Mouse (Mus musculus) stomach, embryonic 16.5 days (tissue): ENCODE data around the gene Dram1. TPM values are rescaled to one million over a fixed set of nuclear protein-coding genes. Genes with fewer than 3 reads are reported as not detected.

Source experiments
- ATAC-seq: fragments of 200-750 bp; cut with Nextera tagmentation; 2 replicates; pipeline ENCODE4 v1.8.0; 2017; ENCODE audit warnings: moderate number of reproducible peaks, moderate TSS enrichment; ENCODE audit not compliant: insufficient read depth, low FRiP score
- H3K27ac ChIP-seq: fragments of 300-500 bp; sonication (generic); 2 replicates; pipeline ENCODE4 v1.5.1; 2014; ENCODE audit warnings: low read length
- H3K27me3 ChIP-seq: fragments of 300-500 bp; sonication (generic); 2 replicates; pipeline ENCODE4 v1.6.1; 2014; ENCODE audit warnings: low read length, control low read depth, mixed read lengths; ENCODE audit not compliant: control insufficient read depth, insufficient read depth
- H3K36me3 ChIP-seq: fragments of 300-500 bp; sonication (generic); 2 replicates; pipeline ENCODE4 v1.6.1; 2014; ENCODE audit warnings: low read length; ENCODE audit not compliant: control insufficient read depth, insufficient read depth
- H3K4me1 ChIP-seq: fragments of 300-500 bp; sonication (generic); 2 replicates; pipeline ENCODE4 v1.6.1; 2014; ENCODE audit warnings: low read length, control low read depth, mixed read lengths; ENCODE audit not compliant: control insufficient read depth, insufficient read depth
- H3K4me2 ChIP-seq: fragments of 300-500 bp; sonication (generic); 2 replicates; pipeline ENCODE4 v1.6.1; 2014; ENCODE audit warnings: low read depth, low read length, mixed read lengths
- H3K4me3 ChIP-seq: fragments of 300-500 bp; sonication (generic); replicated peaks from 2 replicates; pipeline ENCODE4 v1.5.1; 2014; ENCODE audit warnings: mild to moderate bottlenecking, low read length
- H3K9ac ChIP-seq: fragments of 300-500 bp; sonication (generic); 2 replicates; pipeline ENCODE4 v1.6.1; 2014; ENCODE audit warnings: low read length
- H3K9me3 ChIP-seq: fragments of 300-500 bp; sonication (generic); replicated peaks from 2 replicates; pipeline ENCODE4 v1.6.1; 2016; ENCODE audit warnings: low read length, control low read depth; ENCODE audit not compliant: control insufficient read depth
- WGBS: fragments of 180-500 bp; shearing (Covaris S2); extraction: QIAGEN DNeasy Blood & Tissue Kit; methylation state at CpG from one replicate; pipeline ENCODE4 v1.1.7; 2014; 5-methylcytosine and 5-hydroxymethylcytosine counted together
- polyA plus RNA-seq: library from polyadenylated mRNA; unstranded; fragments of >200 nt; fragmentation: Nextera tagmentation; extraction: Ambion mirVana; gene quantifications from 2 replicates; pipeline ENCODE4 v1.2.1, GENCODE M21; 2015

Gene Dram1
- polyA plus RNA-seq, 1 experiment from 2014 or later, result 6.6 TPM

DNA sequence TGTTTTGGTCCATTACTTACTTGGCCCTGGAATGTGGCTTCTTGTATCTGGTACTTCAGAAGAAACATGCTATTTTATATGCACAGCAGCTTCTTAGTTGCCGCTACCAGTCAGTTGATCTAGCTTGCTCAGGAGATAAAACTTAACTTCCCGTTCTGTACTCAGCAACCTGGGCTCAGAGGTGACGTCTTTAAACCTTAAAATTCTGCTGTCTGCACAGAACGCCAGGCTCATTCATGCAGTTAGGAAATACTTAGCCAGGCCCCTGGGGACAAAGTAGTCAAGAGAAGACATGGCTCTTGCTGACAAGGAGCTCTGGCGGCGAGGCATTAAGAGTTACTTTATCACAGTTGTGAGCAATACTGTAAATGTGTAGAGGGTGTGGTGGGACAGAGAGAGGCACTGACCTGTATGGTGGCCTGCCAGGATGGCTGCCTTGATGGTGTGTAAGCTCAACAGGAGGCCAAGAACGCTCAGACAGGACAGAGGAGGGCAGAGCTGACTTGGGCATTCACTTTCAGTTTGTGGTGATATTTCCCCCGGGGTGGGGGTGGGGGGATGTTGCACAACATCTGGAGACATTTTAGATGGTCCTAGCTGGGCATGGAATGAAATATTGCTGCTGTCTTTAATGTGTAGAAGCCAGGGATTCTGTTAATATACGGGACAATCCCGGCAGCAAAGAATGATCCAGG lies 11.4 kb upstream of the Dram1 start:
- peak; percentile 37; the same call in 1 of the 2 replicates for ATAC-seq
- Histone ChIP-seq H3K4me1 (peaks cover 8% of the 10 kb centered on the region; the same call in 1 of the 2 replicates), H3K27me3 (no peaks in the 10 kb centered on the region), H3K36me3 (no peaks in the 10 kb centered on the region), H3K9me3 (no peaks in the 10 kb centered on the region), H3K9ac (no peak overlapping the region; the same call in 1 of the 2 replicates), H3K4me2 (no peak overlapping the region), H3K27ac (no peak overlapping the region), H3K4me3 (no peak overlapping the region)
- 61% methylated on average over 10 of the region's 10 CpGs for WGBS

DNA sequence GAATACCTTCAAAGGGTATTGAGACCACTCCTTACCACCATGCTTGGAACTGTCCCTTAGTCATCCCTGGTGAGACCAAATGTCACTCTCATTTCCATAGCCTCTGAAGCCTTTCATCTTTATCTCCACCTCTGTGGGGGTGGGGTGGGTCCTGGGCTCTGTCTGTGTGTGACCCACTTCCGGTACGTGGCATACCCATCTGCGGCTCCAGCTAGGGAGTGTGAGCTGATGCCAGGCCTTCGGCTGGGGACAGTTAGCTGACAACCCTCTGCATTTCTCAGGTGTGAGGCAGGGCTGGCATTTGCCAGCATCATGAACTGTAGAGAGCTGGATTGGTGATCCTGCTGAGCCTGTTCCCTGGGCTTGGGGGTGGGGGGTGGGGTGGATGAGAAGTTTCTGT lies 10.7 kb upstream of the Dram1 start:
- no peak overlapping the region for H3K4me3 ChIP-seq

DNA sequence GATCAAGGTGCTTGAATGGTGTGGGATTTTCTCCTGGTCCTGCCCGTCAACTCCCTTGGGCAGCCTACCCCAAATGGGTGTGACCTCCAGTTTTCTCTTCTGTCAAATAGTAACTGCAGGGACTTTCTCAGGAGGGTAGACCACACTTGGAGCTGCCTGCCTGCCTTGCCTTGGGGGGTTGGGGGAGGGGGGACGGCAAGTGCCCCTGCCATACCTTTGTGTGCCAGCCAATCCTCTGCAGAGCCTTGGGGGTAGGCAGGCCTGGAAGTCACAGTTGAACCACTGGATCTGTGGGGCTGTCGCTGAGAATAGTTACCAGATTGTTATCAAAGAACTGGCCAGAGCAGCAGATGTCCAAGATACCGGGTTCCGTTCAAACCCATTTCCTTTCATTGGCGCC lies 7.4 kb upstream of the Dram1 start:
- no peak overlapping the region for H3K4me3 ChIP-seq
- ATAC-seq, result no peak
- WGBS, result 76% methylated on average over 6 of the region's 6 CpGs
- no peaks in the 10 kb centered on the region; the same call in 1 of the 2 replicates for H3K27me3 ChIP-seq
- no peaks in the 10 kb centered on the region for H3K9me3 ChIP-seq
- H3K4me1 ChIP-seq, result peaks cover 8% of the 10 kb centered on the region; the same call in 1 of the 2 replicates
- H3K27ac ChIP-seq, result no peak overlapping the region
- no peak overlapping the region for H3K4me2 ChIP-seq
- H3K36me3 ChIP-seq, result no peaks in the 10 kb centered on the region
- no peak overlapping the region for H3K9ac ChIP-seq

More for the DNA sequence above, 10.7 kb upstream of the Dram1 start:
- no peak overlapping the region for H3K9ac ChIP-seq
- H3K4me2 ChIP-seq, result no peak overlapping the region
- H3K36me3 ChIP-seq, result no peaks in the 10 kb centered on the region
- WGBS, result 42% methylated on average over 4 of the region's 4 CpGs
- no peak overlapping the region for H3K27ac ChIP-seq
- no peaks in the 10 kb centered on the region for H3K27me3 ChIP-seq
- H3K4me1 ChIP-seq, result peaks cover 8% of the 10 kb centered on the region; the same call in 1 of the 2 replicates
- ATAC-seq, result no peak
- H3K9me3 ChIP-seq, result no peaks in the 10 kb centered on the region

DNA sequence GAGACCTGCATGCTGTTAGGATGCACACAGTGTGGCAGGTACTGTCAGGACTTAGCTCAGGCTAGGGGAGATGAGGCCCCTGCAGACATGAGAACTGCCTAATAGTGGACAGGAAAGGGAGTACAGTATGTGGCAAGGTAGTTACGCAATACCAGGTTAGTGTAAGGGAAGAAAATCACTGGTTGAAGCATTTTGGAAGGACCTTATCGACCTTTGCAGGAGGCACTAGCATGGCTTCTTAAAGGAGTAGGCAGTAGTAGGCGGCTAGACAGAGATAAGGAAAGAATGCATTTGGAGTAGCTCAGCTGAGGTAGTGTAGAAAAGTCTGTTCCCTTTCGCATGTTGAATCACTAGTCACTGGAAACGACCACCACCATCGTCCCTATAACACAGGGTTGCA lies 6.9 kb upstream of the Dram1 start:
- Histone ChIP-seq H3K36me3 (no peaks in the 10 kb centered on the region), H3K9me3 (no peaks in the 10 kb centered on the region), H3K4me3 (no peak overlapping the region), H3K27ac (no peak overlapping the region), H3K4me1 (peaks cover 8% of the 10 kb centered on the region), H3K4me2 (no peak overlapping the region), H3K9ac (no peak overlapping the region), H3K27me3 (no peaks in the 10 kb centered on the region; the same call in 1 of the 2 replicates)
- 51% methylated on average over 6 of the region's 6 CpGs for WGBS
- no peak for ATAC-seq

DNA sequence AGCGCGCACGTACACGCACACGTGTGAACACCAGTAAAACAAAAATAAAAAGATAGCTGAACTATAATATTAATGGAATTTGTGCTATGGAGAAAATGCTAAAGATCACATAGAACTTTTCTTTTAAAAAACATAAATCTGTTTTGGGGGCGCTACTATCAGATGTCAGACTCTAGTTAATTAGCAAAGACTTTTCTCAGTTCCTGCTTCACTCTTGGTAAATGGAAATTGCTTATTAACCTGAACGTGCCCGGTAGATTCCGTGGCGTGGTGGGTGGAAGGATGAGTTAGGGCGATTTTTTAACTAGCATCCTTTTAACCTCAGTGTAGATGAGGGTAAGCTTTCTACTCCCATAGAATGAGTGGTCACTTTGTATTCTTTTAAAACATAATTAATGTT lies 6.4 kb upstream of the Dram1 start:
- no peak overlapping the region for H3K27ac ChIP-seq
- no peak overlapping the region for H3K4me2 ChIP-seq
- no peaks in the 10 kb centered on the region; the same call in 1 of the 2 replicates for H3K27me3 ChIP-seq
- H3K9ac ChIP-seq, result no peak overlapping the region
- WGBS, result 91% methylated on average over 11 of the region's 11 CpGs
- no peak for ATAC-seq
- H3K4me3 ChIP-seq, result no peak overlapping the region
- H3K4me1 ChIP-seq, result peaks cover 13% of the 10 kb centered on the region
- H3K9me3 ChIP-seq, result no peaks in the 10 kb centered on the region
- H3K36me3 ChIP-seq, result no peaks in the 10 kb centered on the region

DNA sequence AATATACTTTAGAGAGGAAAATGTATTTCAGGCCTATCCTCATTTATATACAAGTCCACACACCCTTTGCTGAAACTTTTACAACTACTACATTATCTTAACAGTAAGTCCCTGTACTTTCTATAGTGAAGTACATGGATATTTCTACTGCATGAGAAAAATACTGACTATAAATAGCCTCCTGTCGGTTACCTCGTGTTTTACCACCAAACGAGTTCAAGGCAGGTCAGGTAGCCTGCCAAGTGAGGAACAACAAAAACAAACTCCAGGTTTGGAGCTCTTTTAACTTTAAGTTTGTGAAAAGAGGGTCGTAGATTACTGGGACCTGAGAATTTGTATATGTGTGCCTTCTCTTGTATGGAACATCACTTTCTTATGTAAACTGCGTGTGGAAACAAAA lies 5.2 kb upstream of the Dram1 start:
- Histone ChIP-seq H3K4me2 (no peak overlapping the region), H3K36me3 (no peaks in the 10 kb centered on the region), H3K9me3 (no peaks in the 10 kb centered on the region), H3K4me3 (no peak overlapping the region), H3K4me1 (peaks cover 8% of the 10 kb centered on the region; the same call in 1 of the 2 replicates), H3K27ac (no peak overlapping the region), H3K27me3 (no peaks in the 10 kb centered on the region; the same call in 1 of the 2 replicates), H3K9ac (no peak overlapping the region)
- ATAC-seq, result no peak
- WGBS, result 44% methylated on average over 5 of the region's 5 CpGs

DNA sequence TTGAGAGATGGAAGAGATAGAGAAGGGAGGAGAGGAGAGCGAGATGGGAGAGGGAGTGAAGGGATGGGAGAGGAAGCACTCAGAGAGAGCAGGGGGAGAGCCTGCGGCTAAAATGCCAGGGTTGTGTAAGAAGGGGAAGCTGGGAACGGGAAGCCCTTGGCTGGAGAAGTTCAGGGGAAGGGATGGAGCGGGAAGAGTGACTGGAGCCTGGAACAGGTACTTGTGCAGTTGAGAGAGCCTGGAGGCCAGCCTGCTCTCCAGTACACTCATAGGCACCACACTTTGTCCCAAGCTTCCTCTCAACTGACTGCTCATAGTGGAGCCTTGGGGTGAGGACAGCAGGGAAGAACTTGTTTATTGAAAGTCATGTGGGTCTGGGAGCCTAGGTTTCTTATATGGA lies 4.6 kb upstream of the Dram1 start:
- Histone ChIP-seq H3K27ac (no peak overlapping the region), H3K9ac (no peak overlapping the region), H3K4me3 (no peak overlapping the region), H3K9me3 (no peaks in the 10 kb centered on the region), H3K4me2 (no peak overlapping the region), H3K4me1 (peaks cover 8% of the 10 kb centered on the region; the same call in 1 of the 2 replicates), H3K27me3 (no peaks in the 10 kb centered on the region; the same call in 1 of the 2 replicates), H3K36me3 (no peaks in the 10 kb centered on the region)
- 64% methylated on average over 4 of the region's 4 CpGs for WGBS
- ATAC-seq, result no peak

DNA sequence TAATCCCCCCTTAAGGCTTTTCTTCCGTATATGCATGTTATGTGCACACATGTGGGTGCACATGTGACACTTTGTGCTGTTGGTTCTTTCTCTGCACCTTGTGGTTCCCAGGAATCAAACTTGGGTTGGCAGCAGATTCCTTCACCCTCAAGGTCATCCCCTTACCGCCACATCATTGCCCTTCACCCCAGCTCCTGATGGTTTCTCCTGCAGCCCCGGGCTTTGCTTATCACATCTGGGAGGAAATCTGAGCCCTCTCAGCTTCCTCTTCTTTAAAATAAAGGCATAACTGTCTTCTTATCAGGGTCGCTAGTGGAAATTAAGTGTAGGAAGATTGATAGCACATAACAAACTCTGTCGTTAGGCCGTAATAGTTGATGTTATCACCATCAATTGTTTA lies 3.1 kb upstream of the Dram1 start:
- Histone ChIP-seq H3K27ac (no peak overlapping the region), H3K4me3 (no peak overlapping the region), H3K4me2 (no peak overlapping the region), H3K9me3 (no peaks in the 10 kb centered on the region), H3K36me3 (no peaks in the 10 kb centered on the region), H3K9ac (no peak overlapping the region), H3K4me1 (peaks cover 8% of the 10 kb centered on the region; the same call in 1 of the 2 replicates), H3K27me3 (no peaks in the 10 kb centered on the region; the same call in 1 of the 2 replicates)
- ATAC-seq, result no peak
- WGBS, result 46% methylated on average over 6 of the region's 6 CpGs

DNA sequence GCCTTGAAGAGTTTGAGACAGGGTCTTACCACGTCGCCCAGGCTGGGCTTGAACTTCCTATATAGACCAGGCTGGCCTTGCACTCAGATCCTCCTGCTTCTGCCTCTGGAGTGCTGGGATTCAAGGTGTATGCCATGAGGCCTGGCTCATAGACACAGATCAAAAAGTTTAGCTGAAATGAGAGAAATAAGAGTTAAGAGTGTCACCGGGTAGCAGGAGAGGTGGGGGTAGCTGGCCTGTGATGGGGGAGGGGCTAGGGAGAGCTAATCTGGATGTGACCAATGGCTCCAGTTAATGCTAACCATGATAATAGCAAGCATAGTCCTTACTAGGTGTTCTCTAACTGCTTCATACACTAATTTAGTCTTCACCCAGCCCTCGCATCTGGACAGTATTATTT lies 2.4 kb upstream of the Dram1 start:
- WGBS, result 81% methylated on average over 4 of the region's 4 CpGs
- no peak for ATAC-seq
- H3K4me3 ChIP-seq, result no peak overlapping the region
- peaks cover 8% of the 10 kb centered on the region; the same call in 1 of the 2 replicates for H3K4me1 ChIP-seq
- H3K9ac ChIP-seq, result no peak overlapping the region
- H3K27ac ChIP-seq, result no peak overlapping the region
- H3K4me2 ChIP-seq, result no peak overlapping the region
- no peaks in the 10 kb centered on the region; the same call in 1 of the 2 replicates for H3K27me3 ChIP-seq
- H3K9me3 ChIP-seq, result no peaks in the 10 kb centered on the region
- H3K36me3 ChIP-seq, result no peaks in the 10 kb centered on the region
